ENCODE assay signal across 12 mouse cellular contexts in genomic region chr11:103707005-103707404, GRCm38 (mm10). TPM values are rescaled to one million over a fixed set of nuclear protein-coding genes. Genes with fewer than 3 reads are reported as not detected.
DNase-seq lines count a peak whose midpoint lies in the region; ATAC-seq and TF ChIP-seq lines count a peak whose summit lies in the region.
"Had no signal": no experiment of that assay in that cellular context is flagged by ENCODE, and none has a peak within 500 bp of the region (broad histone marks: within the 10 kb centered on the region; RNA-seq: fewer than 3 reads in every experiment).

No protein-coding gene starts in this region.

- DNase-seq in adrenal gland, adult (ENCODE audit: inconsistent age in 2 of 2, low spot score in 1 of 2), result peak; percentile 67 to 76
- DNase-seq in adrenal gland, postnatal 4 days (ENCODE audit: low spot score in 2 of 2), result no peak
- DNase-seq in adrenal gland, postnatal 36 days, result peak; percentile 60 to 66
- peak; percentile 67 for DNase-seq in heart, postnatal 25 days (ENCODE audit: low spot score)
- peak; percentile 24 for DNase-seq in lung, adult 2 months
- no peak for DNase-seq in urinary bladder, adult 18-20 months (ENCODE audit: low spot score in 2 of 2)
- DNase-seq in left cerebral cortex, postnatal 4 days, result no peak
- DNase-seq: cerebellum, adult 18-20 months; right cerebral cortex, postnatal 14 days had no signal

- H3K27ac ChIP-seq in forebrain, embryonic 12.5 days, result no peak overlapping the region
- H3K27ac ChIP-seq: limb, embryonic 12.5 days had no signal

- no peak overlapping the region for H3K9ac ChIP-seq in forebrain, embryonic 12.5 days
- H3K9ac ChIP-seq: limb, embryonic 12.5 days had no signal

- no peaks in the 10 kb centered on the region for H3K9me3 ChIP-seq in forebrain, embryonic 12.5 days
- H3K9me3 ChIP-seq: limb, embryonic 12.5 days had no signal

- H3K4me2 ChIP-seq in forebrain, embryonic 12.5 days, result no peak overlapping the region
- H3K4me2 ChIP-seq: limb, embryonic 12.5 days had no signal

- H3K4me3 ChIP-seq in lung, adult 2 months (replicated peaks; ENCODE audit: extremely low read depth, low read depth, low read length), result no peak overlapping the region
- no peak overlapping the region for H3K4me3 ChIP-seq in forebrain, embryonic 12.5 days (replicated peaks)
- H3K4me3 ChIP-seq: limb, embryonic 12.5 days had no signal

- 28% methylated on average over 8 of the region's 8 CpGs for WGBS in lung, adult 2 months
- 63% methylated on average over 8 of the region's 8 CpGs for WGBS in forebrain, embryonic 12.5 days

- H3K4me1 ChIP-seq in lung, adult 2 months (ENCODE audit: control insufficient read depth, insufficient read depth, low read length), result peaks cover 6% of the 10 kb centered on the region
- H3K4me1 ChIP-seq in forebrain, embryonic 12.5 days, result peaks cover 2% of the 10 kb centered on the region; the same call in 1 of the 2 replicates

- H3K36me3 ChIP-seq in forebrain, embryonic 12.5 days (replicated peaks), result no peaks in the 10 kb centered on the region
- H3K36me3 ChIP-seq: limb, embryonic 12.5 days had no signal

- no peak; the same call in 1 of the 2 replicates for TF ChIP-seq POLR2A in lung, adult 2 months (IDR thresholded peaks at IDR 0.05; ENCODE audit: borderline replicate concordance, extremely low read depth, low read depth, low read length)

- intact Hi-C loops in heart, postnatal 25 days (cut with DNase I), result no loop called here
- intact Hi-C loops in left cerebral cortex, postnatal 4 days (cut with DNase I), result no loop called here

- 0 out of 2 replicates have a peak, but pooled peaks cover 6% of the 10 kb centered on the region for H3K27me3 ChIP-seq in forebrain, embryonic 12.5 days

- TF ChIP-seq CTCF in lung, adult 2 months (IDR thresholded peaks at IDR 0.05; ENCODE audit: insufficient read depth, low read length), result no peak

- no peak for ATAC-seq in forebrain, embryonic 12.5 days (ENCODE audit: low FRiP score)
- ATAC-seq: Patski had no signal

RNA-seq across cellular contexts. Expression of gene Gosr2, which starts 9.3 kb away (rescaled TPM):
- total RNA-seq in adrenal gland, postnatal 4 days (2021), result 10 to 100 TPM; 83.7 to 86.7 TPM
- 10 to 100 TPM; 90.4 to 93.9 TPM for total RNA-seq in adrenal gland, postnatal 36 days (2021)
- 10 to 100 TPM; 39.2 to 39.3 TPM for total RNA-seq in heart, postnatal 25 days (2021)
- 60.4 and 78.2 TPM in 2 replicates for polyA plus RNA-seq in lung, adult 2 months (2012; rRNA removed)
- polyA plus RNA-seq in forebrain, embryonic 12.5 days (2016; fragmentation: Nextera tagmentation; extraction: Ambion mirVana), result 95.2 and 95.4 TPM in 2 replicates
- total RNA-seq in left cerebral cortex, postnatal 4 days (2021), result 10 to 100 TPM; 74.3 to 84.6 TPM

RNA-seq across cellular contexts. Expression of gene Wnt9b, which starts 42.6 kb away (rescaled TPM):
- 1 to 10 TPM in 1 of 2 experiments, under 1 TPM in 1; 0.28 to 1.1 TPM for total RNA-seq in adrenal gland, postnatal 4 days (2021)
- total RNA-seq in adrenal gland, postnatal 36 days (2021), result under 1 TPM; 0.13 to 0.20 TPM
- under 1 TPM; 0.78 to 0.99 TPM for total RNA-seq in heart, postnatal 25 days (2021)
- 0.02 and 0.12 TPM in 2 replicates for polyA plus RNA-seq in lung, adult 2 months (2012; rRNA removed)
- 0.40 and 0.69 TPM in 2 replicates for polyA plus RNA-seq in forebrain, embryonic 12.5 days (2016; fragmentation: Nextera tagmentation; extraction: Ambion mirVana)
- not detected for total RNA-seq in left cerebral cortex, postnatal 4 days (2021)
- polyA plus RNA-seq: Patski had no signal

RNA-seq across cellular contexts. Expression of gene Rprml, which starts 57.6 kb away (rescaled TPM):
- total RNA-seq in adrenal gland, postnatal 4 days (2021), result under 1 TPM in 1 of 2 experiments, not detected in 1; 0.31 TPM
- under 1 TPM in 1 of 2 experiments, not detected in 1; 0.40 TPM for total RNA-seq in adrenal gland, postnatal 36 days (2021)
- not detected for total RNA-seq in heart, postnatal 25 days (2021)
- polyA plus RNA-seq in lung, adult 2 months (2012; rRNA removed), result 10.4 and 13.2 TPM in 2 replicates
- polyA plus RNA-seq in forebrain, embryonic 12.5 days (2016; fragmentation: Nextera tagmentation; extraction: Ambion mirVana), result not detected in 2 replicates
- total RNA-seq in left cerebral cortex, postnatal 4 days (2021), result 10 to 100 TPM; 51.6 to 64.6 TPM
- polyA plus RNA-seq: limb, embryonic 12.5 days; Patski had no signal

Comparison
In these comparisons a context has a peak if more than half of its experiments do, and no peak if none do; other contexts are left out.
1. DNase-seq: peak in adrenal gland, adult (2 of 2), adrenal gland, postnatal 36 days (2 of 2), heart, postnatal 25 days (single experiment) and lung, adult 2 months (single experiment); none in adrenal gland, postnatal 4 days (0 of 2), urinary bladder, adult 18-20 months (0 of 2) and left cerebral cortex, postnatal 4 days (single experiment).
2. RNA of gene Rprml, which starts 57.6 kb away (total RNA-seq): 51.6 to 64.6 TPM in left cerebral cortex, postnatal 4 days; 0.40 TPM in adrenal gland, postnatal 36 days, 0.31 TPM in adrenal gland, postnatal 4 days and not detected in heart, postnatal 25 days; every median in the first group is over 10 times any median in the second.